Mouse (Mus musculus) erythroblast, embryonic 14.5 days (primary cell): Measurements from ENCODE around the gene Zswim3. TPM values are rescaled to one million over a fixed set of nuclear protein-coding genes. Genes with fewer than 3 reads are reported as not detected.
A peak's percentile ranks its signal among the peaks of the same experiment; 100 is the strongest.

Source experiments
- H3K27me3 ChIP-seq: 2 replicates; pipeline ENCODE4 v1.6.1; 2012; ENCODE audit warnings: inconsistent platforms; ENCODE audit not compliant: control insufficient read depth
- H3K36me3 ChIP-seq: 2 replicates; pipeline ENCODE4 v1.6.1; 2012; ENCODE audit warnings: mild to moderate bottlenecking, inconsistent platforms; ENCODE audit not compliant: control insufficient read depth
- H3K4me1 ChIP-seq: 2 replicates; pipeline ENCODE4 v1.6.1; 2012; ENCODE audit warnings: inconsistent platforms; ENCODE audit not compliant: control insufficient read depth
- H3K4me3 ChIP-seq: replicated peaks from 2 replicates; pipeline ENCODE3; 2012; ENCODE audit warnings: moderate library complexity, mild to moderate bottlenecking, inconsistent platforms
- H3K9me3 ChIP-seq: 2 replicates; pipeline ENCODE4 v1.6.1; 2012; ENCODE audit warnings: low read length, inconsistent platforms, mixed read lengths; ENCODE audit not compliant: control insufficient read depth
- GATA1 ChIP-seq: IDR thresholded peaks from 2 replicates; pipeline ENCODE4 v1.6.1; 2012; ENCODE audit warnings: low read length, inconsistent platforms, mixed read lengths
- TAL1 ChIP-seq: IDR thresholded peaks from 3 replicates; pipeline ENCODE4 v1.6.1; 2012; ENCODE audit warnings: low read length, inconsistent platforms, mixed read lengths
- polyA plus RNA-seq: library from polyadenylated mRNA; stranded (reverse); fragments of >175 nt; gene quantifications from 2 replicates; pipeline ENCODE4 v1.2.3, GENCODE M21; 2012

Gene Zswim3
- polyA plus RNA-seq, 1 experiment, result 0.10 TPM

GRCm38 (mm10) chr2:164777246-164778014, 27.5 kb upstream of the Zswim3 start:
- H3K9me3 ChIP-seq, result peaks cover 4% of the 10 kb centered on the region; the same call in 1 of the 2 replicates
- H3K36me3 ChIP-seq, result peaks cover 30% of the 10 kb centered on the region
- H3K27me3 ChIP-seq, result peaks cover 61% of the 10 kb centered on the region
- no peak overlapping the region for H3K4me3 ChIP-seq
- peaks cover 43% of the 10 kb centered on the region for H3K4me1 ChIP-seq
- TF ChIP-seq TAL1, result no peak
- TF ChIP-seq GATA1, result no peak

- H3K4me1 ChIP-seq, result peaks cover 38% of the 10 kb centered on the region
- TF ChIP-seq TAL1 (no peak), GATA1 (no peak)
- H3K36me3 ChIP-seq, result peaks cover 25% of the 10 kb centered on the region
- no peak overlapping the region for H3K4me3 ChIP-seq
- H3K9me3 ChIP-seq, result peaks cover 4% of the 10 kb centered on the region; the same call in 1 of the 2 replicates
- H3K27me3 ChIP-seq, result peaks cover 66% of the 10 kb centered on the region
Measured at GRCm38 (mm10) chr2:164778015-164778287, 26.9 kb upstream of the Zswim3 start.

- Histone ChIP-seq H3K36me3 (peaks cover 16% of the 10 kb centered on the region), H3K4me3 (no peak overlapping the region), H3K9me3 (peaks cover 4% of the 10 kb centered on the region; the same call in 1 of the 2 replicates), H3K4me1 (peaks cover 31% of the 10 kb centered on the region), H3K27me3 (peaks cover 73% of the 10 kb centered on the region)
- TF ChIP-seq GATA1, result no peak
- no peak for TF ChIP-seq TAL1
Measured at GRCm38 (mm10) chr2:164778809-164779208, 26.1 kb upstream of the Zswim3 start.

- Histone ChIP-seq H3K27me3 (peaks cover 81% of the 10 kb centered on the region), H3K4me1 (peaks cover 30% of the 10 kb centered on the region)
- TF ChIP-seq TAL1 (no peak), GATA1 (no peak)
Measured at GRCm38 (mm10) chr2:164779481-164780086, 25.3 kb upstream of the Zswim3 start, which contains the start of gene Tnnc2. TSS of gene Tnnc2 (minus strand) at chr2:164779967.

GRCm38 (mm10) chr2:164781876-164782275, 23.0 kb upstream of the Zswim3 start:
- H3K4me1 ChIP-seq, result peaks cover 38% of the 10 kb centered on the region
- TF ChIP-seq GATA1 (no peak), TAL1 (no peak)
- no peak overlapping the region for H3K4me3 ChIP-seq
- H3K36me3 ChIP-seq, result no peaks in the 10 kb centered on the region
- H3K27me3 ChIP-seq, result peaks cover 93% of the 10 kb centered on the region
- H3K9me3 ChIP-seq, result peaks cover 4% of the 10 kb centered on the region; the same call in 1 of the 2 replicates

More at GRCm38 (mm10) chr2:164779481-164780086, 25.3 kb upstream of the Zswim3 start, which contains the start of gene Tnnc2:
- Histone ChIP-seq H3K9me3 (peaks cover 4% of the 10 kb centered on the region; the same call in 1 of the 2 replicates), H3K4me3 (no peak within 1 kb of the TSS), H3K36me3 (peaks cover 8% of the 10 kb centered on the region)

- no peak overlapping the region for H3K4me3 ChIP-seq
- H3K4me1 ChIP-seq, result peaks cover 54% of the 10 kb centered on the region
- H3K36me3 ChIP-seq, result peaks cover 12% of the 10 kb centered on the region
- TF ChIP-seq TAL1 (no peak), GATA1 (no peak)
- H3K27me3 ChIP-seq, result peaks cover 75% of the 10 kb centered on the region
- no peaks in the 10 kb centered on the region for H3K9me3 ChIP-seq
Measured at GRCm38 (mm10) chr2:164783926-164784581, 20.8 kb upstream of the Zswim3 start.

GRCm38 (mm10) chr2:164784869-164785420, 20.0 kb upstream of the Zswim3 start:
- TF ChIP-seq GATA1 (no peak), TAL1 (no peak)
- Histone ChIP-seq H3K9me3 (no peaks in the 10 kb centered on the region), H3K27me3 (peaks cover 66% of the 10 kb centered on the region), H3K4me3 (peak overlapping the region; percentile 72), H3K4me1 (peaks cover 55% of the 10 kb centered on the region), H3K36me3 (peaks cover 18% of the 10 kb centered on the region)

GRCm38 (mm10) chr2:164785481-164786387, 19.2 kb upstream of the Zswim3 start, which contains the start of gene Snx21:
TSS of gene Snx21 (plus strand) at chr2:164785823.
- peak within 1 kb of the TSS; percentile 72 for H3K4me3 ChIP-seq
- TF ChIP-seq GATA1, result no peak
- no peak for TF ChIP-seq TAL1
- peaks cover 62% of the 10 kb centered on the region for H3K4me1 ChIP-seq

More at GRCm38 (mm10) chr2:164785481-164786387, 19.2 kb upstream of the Zswim3 start, which contains the start of gene Snx21:
- H3K36me3 ChIP-seq, result peaks cover 26% of the 10 kb centered on the region
- H3K9me3 ChIP-seq, result no peaks in the 10 kb centered on the region
- peaks cover 60% of the 10 kb centered on the region for H3K27me3 ChIP-seq
